Mouse (Mus musculus): Measurements from ENCODE around the gene Taf1b. TPM values are rescaled to one million over a fixed set of nuclear protein-coding genes. Genes with fewer than 3 reads are reported as not detected.

The Taf1b gene
- polyA plus RNA-seq, 1 experiment from 2014 or later = 22.9 TPM

- no peak overlapping the region for H3K9ac ChIP-seq (ENCODE audit: low read length)
- 0 out of 2 replicates have a peak, but pooled peaks cover 4% of the 10 kb centered on the region for H3K4me1 ChIP-seq (replicated peaks; ENCODE audit: control insufficient read depth, insufficient read depth, low read length)
- no peaks in the 10 kb centered on the region for H3K36me3 ChIP-seq (ENCODE audit: control insufficient read depth, insufficient read depth, low read length)
- H3K4me3 ChIP-seq (ENCODE audit: low read depth, low read length) = no peak overlapping the region
- ATAC-seq (replicated peaks; ENCODE audit: low FRiP score, low TSS enrichment, low read depth) (no peak), DNase-seq (ENCODE audit: low spot score) (no peak)
- 95% methylated on average over 3 of the region's 3 CpGs for WGBS
- H3K9me3 ChIP-seq (ENCODE audit: control insufficient read depth, low read length) = no peaks in the 10 kb centered on the region
- peaks cover 18% of the 10 kb centered on the region for H3K27me3 ChIP-seq (replicated peaks; ENCODE audit: control insufficient read depth, insufficient read depth, low read length)
- no peak overlapping the region for H3K4me2 ChIP-seq (ENCODE audit: low read length)
- H3K27ac ChIP-seq (ENCODE audit: low read depth) = no peak overlapping the region
Observed at GRCm38 (mm10) chr12:24567606-24568005, 69.4 kb downstream of the Taf1b start.

- no peak within 1 kb of the TSS for H3K27ac ChIP-seq (ENCODE audit: low read depth)
- H3K9me3 ChIP-seq (ENCODE audit: control insufficient read depth, low read length) = no peaks in the 10 kb centered on the region
- peaks cover 27% of the 10 kb centered on the region for H3K27me3 ChIP-seq (replicated peaks; ENCODE audit: control insufficient read depth, insufficient read depth, low read length)
- DNase-seq (ENCODE audit: low spot score) = peak; percentile 92
- H3K4me3 ChIP-seq (ENCODE audit: low read depth, low read length) = peak within 1 kb of the TSS; percentile 56
- H3K9ac ChIP-seq (ENCODE audit: low read length) = peak within 1 kb of the TSS; percentile 27
- peaks cover 7% of the 10 kb centered on the region; the same call in 1 of the 2 replicates for H3K4me1 ChIP-seq (replicated peaks; ENCODE audit: control insufficient read depth, insufficient read depth, low read length)
- ATAC-seq (replicated peaks; ENCODE audit: low FRiP score, low TSS enrichment, low read depth) = peak; percentile 99
- 4% methylated on average over 56 of the region's 64 CpGs for WGBS
- H3K4me2 ChIP-seq (ENCODE audit: low read length) = peak within 1 kb of the TSS; percentile 78
- no peaks in the 10 kb centered on the region for H3K36me3 ChIP-seq (ENCODE audit: control insufficient read depth, insufficient read depth, low read length)
Observed at GRCm38 (mm10) chr12:24571523-24572392, 73.6 kb downstream of the Taf1b start, which contains the start of gene Grhl1. TSS of gene Grhl1 (plus strand) at chr12:24572283.

- Histone ChIP-seq H3K4me3 (ENCODE audit: low read depth, low read length) (peak overlapping the region; percentile 56), H3K27me3 (replicated peaks; ENCODE audit: control insufficient read depth, insufficient read depth, low read length) (peaks cover 27% of the 10 kb centered on the region), H3K9ac (ENCODE audit: low read length) (peak overlapping the region; percentile 27), H3K36me3 (ENCODE audit: control insufficient read depth, insufficient read depth, low read length) (no peaks in the 10 kb centered on the region), H3K4me1 (replicated peaks; ENCODE audit: control insufficient read depth, insufficient read depth, low read length) (peaks cover 7% of the 10 kb centered on the region; the same call in 1 of the 2 replicates), H3K4me2 (ENCODE audit: low read length) (peak overlapping the region; percentile 78), H3K27ac (ENCODE audit: low read depth) (no peak overlapping the region), H3K9me3 (ENCODE audit: control insufficient read depth, low read length) (no peaks in the 10 kb centered on the region)
- DNase-seq (ENCODE audit: low spot score) = peak; percentile 72
- WGBS = 4% methylated on average over 45 of the region's 48 CpGs
- peak; percentile 58 for ATAC-seq (replicated peaks; ENCODE audit: low FRiP score, low TSS enrichment, low read depth)
Observed at GRCm38 (mm10) chr12:24572421-24573274, 74.5 kb downstream of the Taf1b start.

GRCm38 (mm10) chr12:24573275-24573580, 75.1 kb downstream of the Taf1b start:
- ATAC-seq (replicated peaks; ENCODE audit: low FRiP score, low TSS enrichment, low read depth) = no peak
- peaks cover 27% of the 10 kb centered on the region for H3K27me3 ChIP-seq (replicated peaks; ENCODE audit: control insufficient read depth, insufficient read depth, low read length)
- peaks cover 7% of the 10 kb centered on the region; the same call in 1 of the 2 replicates for H3K4me1 ChIP-seq (replicated peaks; ENCODE audit: control insufficient read depth, insufficient read depth, low read length)
- H3K9ac ChIP-seq (ENCODE audit: low read length) = no peak overlapping the region
- H3K4me3 ChIP-seq (ENCODE audit: low read depth, low read length) = peak overlapping the region; percentile 56
- no peak overlapping the region for H3K27ac ChIP-seq (ENCODE audit: low read depth)
- H3K4me2 ChIP-seq (ENCODE audit: low read length) = peak overlapping the region; percentile 78
- H3K36me3 ChIP-seq (ENCODE audit: control insufficient read depth, insufficient read depth, low read length) = no peaks in the 10 kb centered on the region
- no peaks in the 10 kb centered on the region for H3K9me3 ChIP-seq (ENCODE audit: control insufficient read depth, low read length)
- 46% methylated on average over 3 of the region's 3 CpGs for WGBS
- DNase-seq (ENCODE audit: low spot score) = no peak

GRCm38 (mm10) chr12:24574870-24575269, 76.7 kb downstream of the Taf1b start:
- no peak for DNase-seq (ENCODE audit: low spot score)
- H3K9ac ChIP-seq (ENCODE audit: low read length) = no peak overlapping the region
- ATAC-seq (replicated peaks; ENCODE audit: low FRiP score, low TSS enrichment, low read depth) = no peak
- H3K36me3 ChIP-seq (ENCODE audit: control insufficient read depth, insufficient read depth, low read length) = no peaks in the 10 kb centered on the region
- H3K27ac ChIP-seq (ENCODE audit: low read depth) = peak overlapping the region; percentile 33; the same call in 1 of the 2 replicates
- peaks cover 27% of the 10 kb centered on the region for H3K27me3 ChIP-seq (replicated peaks; ENCODE audit: control insufficient read depth, insufficient read depth, low read length)
- H3K4me1 ChIP-seq (replicated peaks; ENCODE audit: control insufficient read depth, insufficient read depth, low read length) = peaks cover 7% of the 10 kb centered on the region; the same call in 1 of the 2 replicates
- peak overlapping the region; percentile 25 for H3K4me2 ChIP-seq (ENCODE audit: low read length)
- H3K4me3 ChIP-seq (ENCODE audit: low read depth, low read length) = no peak overlapping the region
- H3K9me3 ChIP-seq (ENCODE audit: control insufficient read depth, low read length) = no peaks in the 10 kb centered on the region
- 11% methylated on average over 7 of the region's 7 CpGs for WGBS

- ATAC-seq (replicated peaks; ENCODE audit: low FRiP score, low TSS enrichment, low read depth) (no peak), DNase-seq (ENCODE audit: low spot score) (no peak)
- no peak overlapping the region for H3K9ac ChIP-seq (ENCODE audit: low read length)
- no peaks in the 10 kb centered on the region for H3K4me1 ChIP-seq (replicated peaks; ENCODE audit: control insufficient read depth, insufficient read depth, low read length)
- H3K36me3 ChIP-seq (ENCODE audit: control insufficient read depth, insufficient read depth, low read length) = no peaks in the 10 kb centered on the region
- no peak overlapping the region for H3K27ac ChIP-seq (ENCODE audit: low read depth)
- no peaks in the 10 kb centered on the region for H3K27me3 ChIP-seq (replicated peaks; ENCODE audit: control insufficient read depth, insufficient read depth, low read length)
- H3K4me3 ChIP-seq (ENCODE audit: low read depth, low read length) = no peak overlapping the region
- H3K9me3 ChIP-seq (ENCODE audit: control insufficient read depth, low read length) = no peaks in the 10 kb centered on the region
- 81% methylated on average over 1 of the region's 1 CpGs for WGBS
- no peak overlapping the region for H3K4me2 ChIP-seq (ENCODE audit: low read length)
Observed at GRCm38 (mm10) chr12:24580452-24580851, 82.3 kb downstream of the Taf1b start.

GRCm38 (mm10) chr12:24580996-24581683, 83.0 kb downstream of the Taf1b start:
- H3K4me1 ChIP-seq (replicated peaks; ENCODE audit: control insufficient read depth, insufficient read depth, low read length) = no peaks in the 10 kb centered on the region
- no peak overlapping the region for H3K4me2 ChIP-seq (ENCODE audit: low read length)
- no peaks in the 10 kb centered on the region for H3K27me3 ChIP-seq (replicated peaks; ENCODE audit: control insufficient read depth, insufficient read depth, low read length)
- no peaks in the 10 kb centered on the region for H3K36me3 ChIP-seq (ENCODE audit: control insufficient read depth, insufficient read depth, low read length)
- H3K4me3 ChIP-seq (ENCODE audit: low read depth, low read length) = no peak overlapping the region
- no peak for DNase-seq (ENCODE audit: low spot score)
- H3K9ac ChIP-seq (ENCODE audit: low read length) = no peak overlapping the region
- H3K9me3 ChIP-seq (ENCODE audit: control insufficient read depth, low read length) = no peaks in the 10 kb centered on the region
- no peak overlapping the region for H3K27ac ChIP-seq (ENCODE audit: low read depth)
- WGBS = 74% methylated on average over 14 of the region's 14 CpGs
- ATAC-seq (replicated peaks; ENCODE audit: low FRiP score, low TSS enrichment, low read depth) = no peak

- ATAC-seq (replicated peaks; ENCODE audit: low FRiP score, low TSS enrichment, low read depth) (no peak), DNase-seq (ENCODE audit: low spot score) (no peak)
- Histone ChIP-seq H3K9me3 (ENCODE audit: control insufficient read depth, low read length) (no peaks in the 10 kb centered on the region), H3K9ac (ENCODE audit: low read length) (no peak overlapping the region), H3K27me3 (replicated peaks; ENCODE audit: control insufficient read depth, insufficient read depth, low read length) (no peaks in the 10 kb centered on the region), H3K27ac (ENCODE audit: low read depth) (no peak overlapping the region), H3K4me1 (replicated peaks; ENCODE audit: control insufficient read depth, insufficient read depth, low read length) (no peaks in the 10 kb centered on the region), H3K4me3 (ENCODE audit: low read depth, low read length) (no peak overlapping the region), H3K4me2 (ENCODE audit: low read length) (no peak overlapping the region), H3K36me3 (ENCODE audit: control insufficient read depth, insufficient read depth, low read length) (no peaks in the 10 kb centered on the region)
- WGBS = 87% methylated on average over 3 of the region's 3 CpGs
Observed at GRCm38 (mm10) chr12:24583653-24584052, 85.5 kb downstream of the Taf1b start.

Measured in intestine, embryonic 14.5 days (tissue).